Mouse (Mus musculus) G1E (cell line): ENCODE data around the gene Emc6.

ENCODE experiments used
- CTCF ChIP-seq: IDR thresholded peaks from 2 replicates; pipeline ENCODE4 v1.5.1; 2012; ENCODE audit warnings: low read depth, low read length, inconsistent platforms, mixed read lengths
- TAL1 ChIP-seq: conservative IDR thresholded peaks from 2 replicates; pipeline ENCODE4 v1.6.1; 2012; ENCODE audit warnings: low read depth, low read length, inconsistent platforms, mixed read lengths

DNA sequence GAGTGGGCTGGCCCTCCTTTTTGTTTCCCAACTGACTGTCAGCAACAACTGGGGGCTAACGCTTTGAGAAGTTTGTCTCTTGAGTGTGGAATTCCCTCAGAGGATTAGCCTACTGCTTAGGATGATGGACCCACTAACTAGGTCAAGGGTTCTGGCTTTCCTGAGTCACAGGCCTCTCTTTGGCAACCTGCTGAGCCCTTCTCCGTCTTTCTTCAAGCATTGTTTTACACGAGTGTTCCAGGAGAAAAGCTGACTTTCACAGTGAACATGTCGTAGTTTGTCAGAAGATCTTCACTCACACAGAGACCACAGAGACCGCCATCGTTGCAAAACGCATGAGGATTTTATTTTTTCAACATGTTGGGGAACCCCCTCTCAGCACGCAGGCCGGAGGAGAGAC, 28.6 kb downstream of the Emc6 start:
- TF ChIP-seq CTCF, result no peak
- TF ChIP-seq TAL1, result no peak
